Mouse (Mus musculus) spleen, adult 2 months (tissue): ENCODE data around the gene Nr5a2. TPM values are rescaled to one million over a fixed set of nuclear protein-coding genes. Genes with fewer than 3 reads are reported as not detected.

Source experiments
- DNase-seq, 2 experiments: peaks; one replicate each; pipeline versions ENCODE4 v3.0.0 to v3.0.0-alpha.2; 2012 to 2021; ENCODE audit warnings: low spot score in 2 of 2, low read depth in 1 of 2
- H3K27ac ChIP-seq: fragments of 200-500 bp; 2 replicates; pipeline ENCODE4 v1.5.1; 2012; ENCODE audit warnings: low read length, inconsistent platforms; ENCODE audit not compliant: insufficient read depth
- H3K27me3 ChIP-seq: fragments of 200-500 bp; 2 replicates; pipeline ENCODE4 v1.6.1; 2012; ENCODE audit warnings: mild to moderate bottlenecking, moderate library complexity, low read length, inconsistent platforms; ENCODE audit not compliant: control insufficient read depth, insufficient read depth
- H3K36me3 ChIP-seq: fragments of 200-500 bp; 2 replicates; pipeline ENCODE4 v1.6.1; 2012; ENCODE audit warnings: mild to moderate bottlenecking, low read length, inconsistent platforms; ENCODE audit not compliant: control insufficient read depth, insufficient read depth
- H3K4me1 ChIP-seq: fragments of 200-500 bp; 2 replicates; pipeline ENCODE4 v1.6.1; 2011; ENCODE audit warnings: inconsistent platforms; ENCODE audit not compliant: control insufficient read depth, insufficient read depth, insufficient read length
- H3K4me3 ChIP-seq: fragments of 200-500 bp; 2 replicates; pipeline ENCODE4 v1.5.1; 2011; ENCODE audit warnings: mild to moderate bottlenecking, inconsistent platforms; ENCODE audit not compliant: insufficient read depth, insufficient read length; ENCODE audit errors: extremely low read depth
- CTCF ChIP-seq: fragments of 200-500 bp; IDR thresholded peaks from 2 replicates; pipeline ENCODE4 v1.5.1; 2011; ENCODE audit warnings: mild to moderate bottlenecking, inconsistent platforms; ENCODE audit not compliant: insufficient read depth, insufficient read length, insufficient replicate concordance; ENCODE audit errors: extremely low read depth
- POLR2A ChIP-seq: fragments of 200-500 bp; IDR thresholded peaks from 2 replicates; pipeline ENCODE4 v1.6.1; 2011; ENCODE audit warnings: low read depth, low read length, inconsistent platforms
- WGBS: fragments of 180-500 bp; shearing (Covaris S2); methylation state at CpG from one replicate; pipeline ENCODE4 v1.1.7; 2018; 5-methylcytosine and 5-hydroxymethylcytosine counted together
- polyA plus RNA-seq: library from polyadenylated mRNA; depleted of rRNA; stranded (reverse); fragments of >200 nt; gene quantifications from 2 replicates; pipeline ENCODE4 v1.2.3, GENCODE M21; 2012

The Nr5a2 gene
- polyA plus RNA-seq, 1 experiment = 0.22 TPM

DNA sequence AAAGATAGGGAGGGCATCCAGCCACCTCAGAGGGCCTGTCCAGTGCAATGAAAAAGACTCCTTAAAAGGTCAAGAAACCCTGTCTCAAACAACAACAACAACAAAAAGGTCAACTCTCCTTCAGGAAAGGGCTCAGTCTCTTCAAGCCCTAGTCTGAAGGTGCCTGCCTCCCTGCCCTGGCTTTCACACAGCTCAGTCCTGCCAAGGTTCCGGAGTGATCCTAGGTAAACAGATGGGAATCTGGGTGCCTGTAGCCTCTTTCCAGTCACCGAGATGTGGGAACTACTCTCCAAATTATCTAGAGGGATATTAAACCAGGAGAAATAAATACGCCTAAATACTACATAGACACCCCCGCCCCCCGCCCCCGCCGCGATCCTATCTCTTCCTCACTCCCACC lies 2.6 kb downstream of the Nr5a2 start:
- WGBS = 30% methylated on average over 8 of the region's 8 CpGs
- H3K27ac ChIP-seq = no peak overlapping the region
- 0 out of 2 replicates have a peak, but pooled peaks cover 2% of the 10 kb centered on the region for H3K4me1 ChIP-seq
- no peaks in the 10 kb centered on the region for H3K36me3 ChIP-seq
- no peak for TF ChIP-seq POLR2A
- no peak for TF ChIP-seq CTCF
- H3K4me3 ChIP-seq = no peak overlapping the region
- H3K27me3 ChIP-seq = peaks cover 10% of the 10 kb centered on the region
- DNase-seq = no peak

DNA sequence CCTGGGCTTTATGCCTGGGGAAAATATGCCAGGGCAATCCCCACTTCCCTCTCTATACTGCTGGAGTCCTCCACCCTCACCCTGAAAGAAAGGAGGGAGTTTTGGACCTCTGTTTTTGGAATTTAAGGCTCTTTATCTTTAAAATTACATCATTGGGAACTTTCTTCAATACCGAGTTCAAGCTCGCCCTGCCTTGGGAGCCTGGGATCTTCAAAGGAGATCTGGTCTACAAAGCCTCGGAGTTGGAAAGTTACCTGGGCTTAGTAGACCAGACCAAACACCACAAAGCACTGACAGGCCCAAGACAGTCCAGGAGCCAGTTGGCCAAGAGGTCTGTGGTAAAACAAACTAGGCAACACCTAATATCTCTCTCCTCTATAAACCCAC lies 6.1 kb downstream of the Nr5a2 start:
- no peak for TF ChIP-seq POLR2A
- no peak for TF ChIP-seq CTCF
- DNase-seq = no peak
- Histone ChIP-seq H3K4me3 (no peak overlapping the region), H3K27me3 (peaks cover 18% of the 10 kb centered on the region), H3K36me3 (no peaks in the 10 kb centered on the region), H3K27ac (no peak overlapping the region), H3K4me1 (0 out of 2 replicates have a peak, but pooled peaks cover 2% of the 10 kb centered on the region)
- 53% methylated on average over 3 of the region's 3 CpGs for WGBS

DNA sequence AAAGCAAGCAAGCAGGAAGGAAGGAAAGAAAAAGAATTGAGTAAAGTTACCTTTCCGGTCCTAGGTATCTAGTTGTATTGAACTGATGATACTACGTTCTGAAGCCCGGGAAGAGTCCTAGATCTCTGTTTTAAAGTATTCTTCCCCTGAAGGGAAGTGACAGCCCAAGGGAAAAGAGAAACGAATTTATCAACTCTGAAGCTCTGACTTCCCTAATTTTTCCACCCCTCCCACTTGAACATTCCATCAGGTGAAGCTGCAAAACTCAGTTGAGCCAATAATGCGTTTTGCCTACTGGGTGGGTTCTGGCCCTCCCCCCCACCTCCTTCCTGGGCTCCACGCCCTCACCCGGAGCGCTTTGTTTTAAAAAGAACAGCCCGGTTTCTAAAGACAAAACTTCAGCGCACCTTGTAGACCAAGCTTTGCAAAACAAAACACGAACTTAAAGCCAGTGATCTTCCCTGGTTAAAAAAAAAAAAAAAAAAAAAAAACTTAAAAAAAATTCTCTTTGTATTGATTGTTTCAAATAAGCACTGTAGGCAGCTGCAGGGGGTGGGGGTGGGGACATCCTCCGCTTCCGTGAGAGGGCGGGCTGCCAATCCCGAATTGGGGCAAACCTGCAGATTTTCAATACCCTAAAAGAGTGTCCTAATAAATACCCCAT lies 6.7 kb downstream of the Nr5a2 start:
- H3K27ac ChIP-seq = no peak overlapping the region
- H3K27me3 ChIP-seq = peaks cover 23% of the 10 kb centered on the region
- H3K4me1 ChIP-seq = 0 out of 2 replicates have a peak, but pooled peaks cover 2% of the 10 kb centered on the region
- WGBS = 16% methylated on average over 15 of the region's 15 CpGs
- DNase-seq = no peak
- H3K36me3 ChIP-seq = no peaks in the 10 kb centered on the region
- H3K4me3 ChIP-seq = no peak overlapping the region
- no peak for TF ChIP-seq CTCF
- TF ChIP-seq POLR2A = no peak

DNA sequence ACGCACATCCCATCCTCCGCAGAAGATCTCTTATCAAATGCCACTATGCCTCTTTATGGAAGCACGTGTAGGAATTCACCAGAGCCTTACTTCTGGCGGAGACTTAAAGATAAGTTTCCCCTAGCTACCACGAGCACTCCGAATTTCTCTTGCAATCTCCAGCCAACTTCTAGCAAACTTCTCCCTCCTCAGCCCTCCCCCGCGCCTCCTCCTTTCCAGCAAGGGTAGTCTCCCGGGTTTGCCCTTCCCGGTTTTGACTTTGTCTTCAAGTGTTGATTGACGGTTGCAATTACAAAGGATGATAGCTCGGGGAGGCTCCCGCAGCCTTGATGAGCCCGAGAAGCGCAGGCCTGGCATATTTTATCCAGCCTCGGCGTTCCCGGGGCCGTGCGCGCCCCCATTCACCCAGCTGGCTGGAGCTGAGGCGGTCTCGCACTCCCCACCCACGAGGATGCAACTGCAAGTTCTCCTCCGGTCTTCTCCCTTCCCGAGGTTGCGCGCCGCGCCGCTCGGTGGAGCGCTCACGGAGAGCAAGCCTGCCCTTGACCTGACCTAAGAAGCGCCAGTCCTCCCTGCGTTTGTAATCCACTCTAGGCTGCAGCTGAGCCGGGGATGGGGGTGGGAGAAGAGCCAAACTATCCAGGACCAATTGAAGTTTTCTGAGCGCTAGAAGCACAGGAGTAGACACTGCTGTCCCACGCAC lies 7.5 kb downstream of the Nr5a2 start:
- Histone ChIP-seq H3K4me1 (0 out of 2 replicates have a peak, but pooled peaks cover 2% of the 10 kb centered on the region), H3K4me3 (no peak overlapping the region), H3K27ac (no peak overlapping the region), H3K27me3 (peaks cover 22% of the 10 kb centered on the region), H3K36me3 (no peaks in the 10 kb centered on the region)
- no peak for DNase-seq
- TF ChIP-seq POLR2A (no peak), CTCF (no peak)
- WGBS = 4% methylated on average over 39 of the region's 39 CpGs

DNA sequence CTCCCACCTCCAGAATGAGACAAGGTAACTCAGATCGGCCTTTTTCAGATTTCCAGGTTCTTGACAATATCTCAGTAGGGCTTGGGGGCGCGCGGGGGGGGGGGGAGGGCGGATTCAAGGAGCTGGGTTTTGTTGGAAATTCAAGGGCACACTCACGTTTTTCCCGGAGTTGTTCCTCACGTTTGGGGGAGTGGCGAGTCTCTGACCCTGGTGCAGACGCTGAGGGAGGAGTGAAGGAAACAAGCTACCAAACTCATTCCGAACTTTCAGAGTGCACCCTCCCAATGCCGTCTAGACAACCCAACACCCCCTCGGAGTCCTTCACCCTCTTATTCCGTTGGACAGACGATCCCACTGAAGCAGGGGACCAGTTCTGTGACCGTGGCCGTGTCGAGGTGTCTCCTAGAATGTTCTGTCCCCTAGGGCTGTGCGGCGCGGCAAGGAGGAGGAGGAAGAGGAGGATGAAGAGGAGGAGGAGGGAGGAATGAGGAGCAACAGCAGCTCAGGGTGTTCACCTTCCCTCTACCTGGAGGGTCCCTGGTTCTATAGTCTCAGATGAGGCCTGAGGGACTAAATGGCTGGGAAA lies 8.2 kb downstream of the Nr5a2 start:
- Histone ChIP-seq H3K27me3 (peaks cover 22% of the 10 kb centered on the region), H3K36me3 (no peaks in the 10 kb centered on the region), H3K27ac (no peak overlapping the region), H3K4me1 (0 out of 2 replicates have a peak, but pooled peaks cover 2% of the 10 kb centered on the region), H3K4me3 (no peak overlapping the region)
- 6% methylated on average over 21 of the region's 21 CpGs for WGBS
- no peak for DNase-seq
- TF ChIP-seq POLR2A = no peak
- TF ChIP-seq CTCF = no peak

DNA sequence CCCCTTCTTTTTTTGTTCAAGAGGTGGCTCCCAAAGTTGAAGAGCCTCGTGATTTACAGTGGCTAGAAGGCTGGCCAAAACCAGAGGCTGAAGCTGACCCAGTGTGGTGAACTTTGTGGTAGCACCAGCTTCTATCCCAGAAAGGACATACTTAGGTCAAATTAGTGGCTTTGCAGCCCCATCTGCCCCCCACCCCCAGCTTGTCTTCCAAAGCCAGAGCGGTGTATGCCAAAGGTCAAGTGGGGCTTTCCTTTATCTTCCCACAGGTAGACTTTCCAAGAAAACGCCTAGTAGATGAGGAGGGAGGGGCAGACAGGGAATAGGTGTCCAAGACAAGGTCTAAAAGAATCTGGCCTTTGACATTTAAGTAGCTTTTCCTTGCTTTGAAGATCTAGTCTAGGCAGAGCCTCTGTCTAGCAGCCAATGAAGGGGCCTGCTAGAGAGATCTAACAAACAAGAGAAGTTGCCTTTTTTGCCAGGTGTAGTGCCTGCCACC lies 9.0 kb downstream of the Nr5a2 start:
- no peak for DNase-seq
- TF ChIP-seq POLR2A (no peak), CTCF (no peak)
- Histone ChIP-seq H3K4me3 (no peak overlapping the region), H3K36me3 (no peaks in the 10 kb centered on the region), H3K27me3 (peaks cover 24% of the 10 kb centered on the region), H3K4me1 (0 out of 2 replicates have a peak, but pooled peaks cover 2% of the 10 kb centered on the region), H3K27ac (no peak overlapping the region)
- WGBS = 34% methylated on average over 3 of the region's 3 CpGs
